Mouse (Mus musculus) brain, adult 2 months (tissue): ENCODE data around the gene Armh3.
A peak's percentile ranks its signal among the peaks of the same experiment; 100 is the strongest.
"Not testable (repeated sequence)": the region's sequence is repeated elsewhere in the genome, so short reads cannot be mapped to it uniquely, and the experiment has no call there.

Experiments
- DNase-seq: peaks from one replicate; pipeline ENCODE4 v3.0.0; 2011; ENCODE audit warnings: low read depth, low spot score

Gene Armh3

DNA sequence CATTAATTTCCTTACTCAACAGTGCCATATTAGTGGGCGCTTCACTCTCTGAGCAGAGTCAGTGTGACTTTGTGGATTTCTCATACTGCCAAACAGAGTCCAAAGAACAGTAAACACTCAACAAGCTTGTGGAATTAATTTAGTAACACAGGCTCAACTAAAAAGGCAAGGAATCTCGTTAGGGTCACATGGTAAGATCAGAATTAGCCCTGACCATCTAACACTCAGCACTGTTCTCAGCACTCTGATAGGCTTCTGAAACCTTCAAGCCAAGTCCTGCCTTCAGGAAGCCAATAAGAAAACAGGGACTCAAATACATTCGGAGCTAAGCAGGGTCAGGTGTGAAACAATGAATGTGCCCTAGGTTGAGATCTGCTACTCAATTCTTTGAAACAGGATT, 172.1 kb downstream of the Armh3 start:
- DNase-seq = no peak

DNA sequence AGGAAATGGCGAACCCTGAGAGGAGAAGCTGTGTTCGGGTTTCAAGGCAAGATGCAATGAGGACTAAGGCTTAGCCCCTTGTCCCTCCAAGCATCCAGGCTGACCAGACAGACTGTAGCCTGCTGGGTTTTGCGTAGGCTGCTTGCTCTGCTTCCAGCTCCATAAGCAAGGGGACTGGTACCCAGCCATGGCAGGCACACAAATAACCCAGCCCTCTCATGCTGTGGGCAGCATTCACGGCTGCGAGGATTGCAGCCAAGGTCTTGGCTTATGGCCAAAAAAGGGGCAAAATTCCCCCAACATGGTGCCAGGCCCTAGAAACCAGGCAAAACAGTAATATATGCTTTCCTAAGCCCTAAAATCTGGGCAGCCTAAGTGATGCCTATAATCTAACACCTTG, 176.5 kb downstream of the Armh3 start:
- peak; percentile 68 for DNase-seq

- DNase-seq = peak; percentile 75
These were observed 180.3 kb downstream of the Armh3 start for GRCm38 (mm10) chr19:45817816-45818490.

DNA sequence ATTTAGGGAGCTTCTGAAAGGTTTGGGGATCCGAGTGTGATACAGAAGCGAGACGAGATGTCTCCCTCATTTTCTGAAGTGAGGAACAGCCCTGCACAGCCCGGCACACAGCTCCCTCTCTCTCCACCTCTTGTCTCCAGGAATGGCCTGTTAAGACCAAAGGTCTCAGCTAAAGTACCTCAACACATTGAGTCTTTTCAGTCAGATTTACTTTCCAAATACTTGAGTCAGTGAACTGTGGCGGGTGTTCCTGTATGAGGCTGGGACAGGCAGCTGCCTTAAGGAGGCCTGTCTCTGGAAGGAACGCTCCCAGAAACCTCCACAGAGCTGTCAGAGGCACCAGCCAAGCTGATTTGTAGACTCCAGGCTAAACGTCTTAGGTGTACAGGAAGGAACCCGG, 181.6 kb downstream of the Armh3 start:
- DNase-seq = no peak

DNA sequence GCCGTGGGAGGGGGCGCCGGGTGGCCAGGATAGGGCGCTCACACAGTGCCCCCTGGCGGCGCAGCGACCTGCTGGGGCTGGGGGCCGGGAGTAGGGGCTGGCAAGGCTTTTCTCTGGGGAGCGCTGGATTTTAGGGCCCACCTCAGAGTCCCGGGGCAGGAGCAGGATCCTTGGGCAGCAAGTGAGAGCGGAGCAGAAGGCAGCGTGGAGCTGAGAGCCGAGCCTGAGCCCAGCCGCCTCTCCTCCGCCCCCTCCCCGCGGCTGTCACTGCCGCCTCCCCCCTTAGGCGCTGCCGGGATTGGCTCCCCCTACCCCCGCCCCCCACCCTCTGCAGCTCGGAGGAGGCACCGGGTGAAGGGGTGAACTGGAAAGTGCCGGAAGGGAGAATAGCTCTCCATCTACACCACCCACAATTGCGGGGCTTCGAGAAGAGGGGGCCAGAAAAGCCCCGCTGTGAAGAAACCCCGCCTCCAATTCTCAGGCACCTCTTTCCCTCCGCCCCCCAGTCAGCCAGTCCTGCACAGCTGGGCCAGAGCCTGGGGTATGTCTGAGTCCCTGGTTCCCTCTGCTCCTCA, 182.4 kb downstream of the Armh3 start, which contains the start of gene Kcnip2:
Gene Kcnip2 (minus strand): TSS at position 231 of the 575 bp plus-strand sequence.
- DNase-seq = peak; percentile 67

DNA sequence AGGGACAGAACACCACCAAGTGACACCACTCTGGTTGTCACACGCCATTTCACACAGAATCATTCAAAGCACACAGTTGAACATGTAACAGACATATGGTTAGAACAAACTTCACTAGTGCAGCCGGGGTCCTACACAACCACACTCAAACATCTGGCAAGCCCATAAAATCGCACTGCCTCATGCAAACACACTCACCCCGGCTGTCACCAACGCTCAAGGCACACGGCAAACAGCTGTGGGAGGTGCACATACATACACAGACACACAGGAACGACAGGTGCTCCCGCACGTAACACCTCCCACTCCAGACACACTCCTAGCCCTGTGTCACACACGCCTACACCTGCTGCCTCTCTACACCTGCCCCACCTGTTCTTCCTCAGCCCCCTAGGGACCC, 183.1 kb downstream of the Armh3 start:
- peak; percentile 64 for DNase-seq

GRCm38 (mm10) chr19:45813801-45814200, 184.5 kb downstream of the Armh3 start:
- no peak for DNase-seq

GRCm38 (mm10) chr19:45813263-45813662, 185.0 kb downstream of the Armh3 start:
- peak; percentile 83 for DNase-seq

- peak; percentile 57 for DNase-seq
These were observed 185.5 kb downstream of the Armh3 start for GRCm38 (mm10) chr19:45812673-45813252.

DNA sequence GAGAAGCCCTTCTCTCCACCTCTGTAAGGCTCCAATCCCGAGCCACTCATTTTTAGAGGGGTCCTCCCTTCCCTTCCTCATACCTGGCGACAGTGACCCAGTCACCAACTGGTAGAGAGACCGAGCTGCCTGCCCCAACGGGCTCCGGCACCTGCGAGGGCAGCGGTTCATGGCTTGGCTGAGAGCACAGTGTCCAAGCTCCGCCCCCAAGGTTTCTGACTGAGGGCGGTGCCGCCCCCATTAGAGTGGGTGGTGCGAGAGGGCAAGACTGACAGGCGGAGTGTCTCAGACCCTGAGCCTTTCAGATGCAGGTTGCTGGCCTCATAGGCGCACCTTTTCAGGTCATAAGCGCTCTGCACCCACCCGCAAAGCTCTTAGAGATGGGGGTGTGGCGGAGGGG, 186.2 kb downstream of the Armh3 start:
- peak; percentile 40 for DNase-seq

DNA sequence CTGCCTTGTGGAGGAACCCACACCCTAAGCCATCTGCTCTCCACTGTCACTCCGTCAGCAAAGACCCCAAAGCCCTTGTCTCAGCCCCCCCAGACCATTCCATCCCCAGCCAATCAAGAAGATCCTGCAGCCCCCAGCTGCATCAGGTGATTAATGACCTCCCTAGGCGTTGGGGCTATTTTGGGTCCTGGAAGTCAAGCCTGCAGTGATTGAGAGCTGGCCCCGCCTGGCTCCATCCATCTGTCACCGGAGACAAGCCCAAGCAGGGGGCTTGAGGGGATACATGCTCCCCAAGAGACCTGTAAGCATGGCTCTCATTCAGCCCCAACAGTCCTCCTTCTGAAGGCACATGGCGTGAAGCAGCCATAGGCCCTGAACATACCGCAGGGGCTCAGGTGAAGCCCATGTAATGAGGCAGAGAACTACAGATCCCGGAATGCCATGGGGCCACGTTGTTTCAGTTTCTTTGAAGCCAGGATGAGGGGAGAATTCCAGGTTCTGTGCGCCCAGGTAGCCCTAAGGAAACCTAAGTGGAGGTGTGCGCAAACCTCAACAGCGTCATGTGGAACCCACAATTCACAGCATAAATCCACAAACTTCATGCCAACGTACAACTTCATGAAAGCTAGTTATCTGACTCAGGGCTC, 187.1 kb downstream of the Armh3 start:
- DNase-seq = no peak

DNA sequence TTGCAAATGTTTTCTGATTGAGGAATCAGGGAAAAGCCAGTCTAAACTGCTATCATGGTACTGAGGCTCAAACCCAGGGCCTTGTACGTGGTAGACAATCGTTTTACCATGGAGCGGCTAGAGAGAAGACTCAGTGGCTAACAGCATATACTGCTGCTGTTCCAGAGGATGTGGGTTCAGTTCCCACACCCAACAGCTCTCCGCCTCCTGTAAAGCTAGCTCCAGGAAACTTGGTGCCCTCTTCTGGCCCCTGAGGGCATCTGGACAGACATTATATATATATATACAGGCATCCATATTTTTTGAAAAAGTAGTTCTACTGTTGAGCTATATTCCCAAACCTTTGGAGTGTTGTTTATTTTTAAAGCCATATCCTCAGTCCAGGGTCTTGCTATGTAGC, 190.6 kb downstream of the Armh3 start:
- DNase-seq = no peak

GRCm38 (mm10) chr19:45805817-45806216, 192.5 kb downstream of the Armh3 start:
- DNase-seq = not testable (repeated sequence)

DNA sequence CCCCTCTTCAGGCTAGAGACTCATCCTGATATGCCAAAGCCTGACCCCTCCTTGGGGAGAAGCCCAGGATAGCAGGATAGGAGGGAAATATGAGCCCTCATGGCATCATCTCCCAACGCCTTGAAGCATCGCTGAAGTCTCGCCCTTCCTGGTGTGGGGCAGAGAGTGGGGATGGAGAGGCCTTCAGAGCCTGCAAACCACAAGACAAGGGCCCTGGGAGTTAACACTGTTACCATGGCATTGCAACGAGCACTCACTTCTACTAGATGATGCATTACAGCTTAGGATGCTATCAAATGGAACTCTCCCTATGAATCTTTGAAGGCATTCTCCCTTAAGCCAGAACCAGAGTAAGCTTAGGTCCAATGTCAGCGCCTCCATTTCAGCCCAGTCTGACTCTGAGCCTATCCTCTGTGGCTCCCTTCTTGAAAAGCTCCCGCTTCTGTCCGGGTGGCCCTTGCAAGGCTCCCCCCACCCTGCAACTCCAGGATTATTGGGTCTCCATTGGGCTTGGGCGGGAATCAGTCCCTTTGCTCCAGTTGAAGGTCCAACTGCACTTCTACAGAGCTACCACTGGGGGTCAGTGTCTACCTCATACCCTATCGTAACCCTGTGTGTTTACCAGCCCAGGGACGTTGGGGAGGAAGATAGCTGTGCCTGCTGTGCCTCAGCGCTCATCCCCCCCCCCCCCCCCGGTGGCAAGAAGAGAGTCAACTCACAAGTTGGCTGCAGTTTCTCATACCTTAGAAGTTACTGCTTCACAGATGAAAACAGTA, 193.5 kb downstream of the Armh3 start:
- peak; percentile 72 for DNase-seq

DNA sequence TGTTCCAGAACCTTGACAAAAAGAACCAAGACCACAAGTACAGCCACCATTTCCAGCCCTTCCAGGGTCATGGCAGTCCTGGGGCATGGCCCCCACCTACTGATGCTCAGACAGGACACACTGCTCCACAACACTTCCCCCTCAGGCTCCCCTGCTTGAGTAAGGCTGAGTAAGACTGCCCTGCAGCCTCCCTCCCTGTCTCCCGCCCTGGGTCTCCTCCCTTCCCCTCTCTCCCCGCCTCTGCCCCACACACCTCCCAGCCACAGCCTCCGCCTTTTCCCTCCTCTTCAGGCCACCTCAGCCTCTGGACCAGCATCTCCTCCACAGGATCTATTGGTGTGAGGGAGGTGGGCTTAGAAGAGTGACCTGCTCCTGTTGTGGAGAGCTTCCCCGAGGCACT, 194.9 kb downstream of the Armh3 start:
- DNase-seq = no peak

DNA sequence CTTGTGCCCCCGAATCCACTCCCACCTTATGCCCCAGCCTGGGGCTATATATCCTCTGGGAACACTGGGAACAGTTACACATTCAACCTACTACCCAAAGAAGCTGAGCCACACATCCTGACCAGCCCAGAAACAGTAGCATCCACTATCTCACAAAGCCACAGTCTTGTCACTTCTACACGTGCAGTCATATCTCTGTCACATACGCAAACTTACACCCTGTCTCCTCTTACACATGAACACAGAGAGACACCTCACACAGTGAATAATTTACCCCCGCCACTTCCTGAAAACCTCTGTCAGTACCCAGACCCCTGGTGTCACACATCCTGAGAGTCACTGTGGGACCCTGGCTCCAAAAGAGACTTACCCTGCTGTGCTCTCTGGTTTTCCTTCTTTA, 195.6 kb downstream of the Armh3 start:
- no peak for DNase-seq

- DNase-seq = no peak
These were observed 201.4 kb downstream of the Armh3 start for GRCm38 (mm10) chr19:45796879-45797278.

DNA sequence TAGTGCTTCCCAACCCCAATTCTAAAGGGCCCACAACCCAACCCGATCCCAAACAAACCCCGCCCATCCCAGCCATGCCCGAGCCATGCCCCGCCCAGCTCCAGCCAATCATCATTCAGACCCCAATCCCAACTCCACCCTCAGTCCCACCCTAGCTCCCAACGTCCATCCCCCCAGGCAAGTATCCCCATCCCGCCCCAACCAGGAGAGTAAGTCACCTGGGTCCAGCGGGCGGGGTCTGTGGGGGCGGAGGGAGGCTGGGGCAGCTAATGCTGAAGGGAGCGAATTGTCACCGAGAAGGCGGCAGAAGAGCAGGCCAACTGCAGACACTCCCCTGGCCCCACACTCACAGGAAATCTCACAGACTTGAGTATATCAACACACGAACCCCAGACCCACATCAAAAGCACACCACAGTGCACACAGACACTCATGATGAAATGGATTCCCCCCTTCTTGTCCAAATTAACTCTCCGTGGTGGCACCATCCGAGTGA, 202.2 kb downstream of the Armh3 start:
- no peak for DNase-seq

GRCm38 (mm10) chr19:45795406-45795944, 202.8 kb downstream of the Armh3 start:
- no peak for DNase-seq

DNA sequence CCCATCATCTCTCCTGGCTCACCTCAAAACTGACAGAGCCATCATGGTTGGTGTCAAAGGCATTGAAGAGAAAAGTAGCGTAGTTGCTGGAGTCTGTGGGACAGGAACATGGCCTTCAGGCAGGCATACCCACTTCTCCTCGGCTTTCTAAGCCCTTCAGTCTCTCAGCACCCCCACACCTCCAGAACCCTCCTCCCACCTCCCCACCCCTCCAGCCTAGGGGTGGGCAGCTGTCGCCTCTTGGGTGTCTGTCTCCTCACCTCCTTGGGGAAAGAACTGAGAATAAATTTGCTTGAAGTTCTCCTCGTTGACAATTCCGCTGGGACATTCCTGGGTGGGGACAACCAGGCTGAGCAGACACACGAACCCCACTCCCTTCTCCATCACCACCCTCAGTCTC, 203.6 kb downstream of the Armh3 start:
- DNase-seq = no peak

- DNase-seq = no peak
These were observed 205.9 kb downstream of the Armh3 start for GRCm38 (mm10) chr19:45792404-45792803.
